Mouse (Mus musculus): ENCODE results near the gene Pxdn.

Gene Pxdn

GRCm38 (mm10) chr12:30023491-30023890, 86.1 kb downstream of the Pxdn start:
- DNase-seq (ENCODE audit: low read depth in 1 of 2, low spot score in 2 of 2) = no peak

GRCm38 (mm10) chr12:30024264-30024825, 86.9 kb downstream of the Pxdn start:
- DNase-seq (ENCODE audit: low read depth in 1 of 2, low spot score in 2 of 2) = no peak

GRCm38 (mm10) chr12:30027721-30028340, 90.4 kb downstream of the Pxdn start:
- DNase-seq (ENCODE audit: low read depth in 1 of 2, low spot score in 2 of 2) = no peak

- no peak for DNase-seq (ENCODE audit: low read depth in 1 of 2, low spot score in 2 of 2)
These were observed 91.7 kb downstream of the Pxdn start for GRCm38 (mm10) chr12:30029111-30029510.

DNA sequence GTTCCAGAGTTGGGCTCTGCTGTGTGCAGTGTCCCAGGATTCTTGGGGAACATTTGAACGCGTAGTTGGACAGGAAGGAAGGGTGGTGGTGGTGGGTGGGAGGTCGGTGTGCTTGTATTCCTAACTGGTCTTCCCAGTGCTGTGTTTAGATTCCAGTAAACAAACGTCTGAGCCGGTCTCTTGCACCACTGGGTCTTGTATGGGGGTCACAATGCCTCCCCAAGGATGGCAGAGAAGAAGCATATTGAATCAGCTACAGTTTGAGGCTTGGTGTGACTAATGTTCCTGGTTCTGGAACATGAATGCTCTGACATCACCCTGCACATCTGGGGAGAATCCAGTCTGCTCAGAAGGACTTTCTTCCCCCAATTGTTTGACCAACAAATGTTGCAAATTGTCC, 93.2 kb downstream of the Pxdn start:
- no peak for DNase-seq (ENCODE audit: low read depth in 1 of 2, low spot score in 2 of 2)

DNA sequence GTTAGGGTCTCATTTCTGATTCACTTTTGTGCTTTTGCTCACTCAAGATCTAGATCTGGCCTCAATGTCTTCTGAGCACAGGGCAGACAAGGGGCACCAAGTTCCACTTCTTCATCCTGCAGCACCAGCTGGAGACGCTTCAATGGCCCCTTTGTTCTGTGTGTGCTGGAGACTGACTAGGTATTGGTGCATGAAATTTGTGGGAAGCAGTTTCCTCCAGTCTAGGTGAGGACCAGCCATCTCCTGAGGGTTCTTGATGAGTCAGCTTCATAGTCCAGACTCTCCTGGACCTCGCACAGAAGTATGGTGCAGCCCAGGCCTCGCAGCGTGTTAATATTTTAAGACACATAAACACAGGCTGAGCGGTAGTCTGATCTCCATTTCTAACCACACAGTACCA, 97.3 kb downstream of the Pxdn start:
- no peak for DNase-seq (ENCODE audit: low read depth in 1 of 2, low spot score in 2 of 2)

GRCm38 (mm10) chr12:30035406-30035805, 98.0 kb downstream of the Pxdn start:
- DNase-seq (ENCODE audit: low read depth in 1 of 2, low spot score in 2 of 2) = no peak

- DNase-seq (ENCODE audit: low read depth in 1 of 2, low spot score in 2 of 2) = no peak
These were observed 98.6 kb downstream of the Pxdn start for GRCm38 (mm10) chr12:30035841-30036568.

DNA sequence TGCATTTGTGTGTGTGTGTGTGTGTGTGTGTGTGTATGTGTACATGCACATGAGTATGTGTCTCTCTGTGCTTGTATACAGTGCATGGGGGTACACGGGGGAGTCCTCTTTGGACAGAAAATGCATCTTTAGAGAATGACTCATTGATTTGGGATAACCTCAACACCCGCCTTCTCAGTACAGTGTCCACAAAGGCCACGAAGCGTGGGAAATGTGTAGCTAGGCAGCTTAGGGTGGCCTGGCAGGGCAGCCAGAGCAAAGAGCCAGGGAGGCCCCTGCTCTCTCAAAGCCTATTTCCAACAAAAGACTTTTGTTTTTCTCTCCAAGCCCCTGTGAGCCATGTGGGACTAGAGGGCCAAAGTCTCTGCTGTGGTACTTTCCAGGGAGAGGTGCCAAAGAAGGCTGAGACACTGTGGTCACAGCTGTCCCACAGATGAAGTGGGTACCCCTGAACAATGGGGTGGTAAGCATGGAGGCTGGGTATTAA, 99.2 kb downstream of the Pxdn start:
- no peak for DNase-seq (ENCODE audit: low read depth in 1 of 2, low spot score in 2 of 2)

GRCm38 (mm10) chr12:30039565-30039964, 102.2 kb downstream of the Pxdn start:
- DNase-seq (ENCODE audit: low read depth in 1 of 2, low spot score in 2 of 2) = no peak

GRCm38 (mm10) chr12:30040150-30040549, 102.7 kb downstream of the Pxdn start:
- no peak for DNase-seq (ENCODE audit: low read depth in 1 of 2, low spot score in 2 of 2)

- DNase-seq (ENCODE audit: low read depth in 1 of 2, low spot score in 2 of 2) = no peak
These were observed 111.4 kb downstream of the Pxdn start for GRCm38 (mm10) chr12:30048848-30049247.

GRCm38 (mm10) chr12:30049818-30050217, 112.4 kb downstream of the Pxdn start:
- DNase-seq (ENCODE audit: low read depth in 1 of 2, low spot score in 2 of 2) = no peak

- no peak for DNase-seq (ENCODE audit: low read depth in 1 of 2, low spot score in 2 of 2)
These were observed 112.8 kb downstream of the Pxdn start for GRCm38 (mm10) chr12:30050235-30050634.

DNA sequence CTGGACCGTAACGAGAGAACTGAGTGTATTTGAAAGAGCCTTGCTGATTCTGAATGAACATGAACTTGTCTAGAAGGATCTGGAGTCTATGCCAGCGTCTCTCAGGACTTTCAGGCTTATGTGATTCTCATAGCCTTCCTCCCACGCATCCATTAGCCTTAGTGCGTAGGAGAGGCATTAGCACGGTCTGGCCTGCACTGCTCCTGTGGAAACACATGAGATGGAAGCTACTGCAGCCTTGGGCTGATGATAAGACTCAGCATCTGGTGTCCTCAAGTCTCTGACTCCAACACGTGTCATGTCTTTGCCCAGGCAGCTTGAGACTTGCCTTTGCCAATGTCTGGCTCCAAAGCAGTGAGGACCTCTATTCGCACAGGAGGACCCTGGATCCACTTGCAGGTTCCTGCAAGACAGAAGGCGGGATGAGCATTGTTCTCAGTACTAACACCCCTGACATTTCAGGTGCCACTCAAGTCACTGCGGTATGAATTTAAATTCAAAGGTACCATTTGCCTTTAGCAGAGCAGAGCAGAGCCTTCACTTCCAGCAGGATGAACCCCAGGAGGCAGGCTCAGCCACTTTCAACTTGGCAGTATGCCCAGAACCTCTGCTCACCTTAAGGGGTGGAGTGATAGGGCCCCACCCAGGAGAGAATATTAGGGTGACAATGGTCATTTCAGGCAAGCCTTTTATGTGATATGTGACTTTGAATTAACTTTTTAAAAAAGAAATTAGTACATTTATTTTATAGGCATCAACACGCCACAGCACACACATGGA, 117.5 kb downstream of the Pxdn start:
- DNase-seq (ENCODE audit: low read depth in 1 of 2, low spot score in 2 of 2) = no peak

DNA sequence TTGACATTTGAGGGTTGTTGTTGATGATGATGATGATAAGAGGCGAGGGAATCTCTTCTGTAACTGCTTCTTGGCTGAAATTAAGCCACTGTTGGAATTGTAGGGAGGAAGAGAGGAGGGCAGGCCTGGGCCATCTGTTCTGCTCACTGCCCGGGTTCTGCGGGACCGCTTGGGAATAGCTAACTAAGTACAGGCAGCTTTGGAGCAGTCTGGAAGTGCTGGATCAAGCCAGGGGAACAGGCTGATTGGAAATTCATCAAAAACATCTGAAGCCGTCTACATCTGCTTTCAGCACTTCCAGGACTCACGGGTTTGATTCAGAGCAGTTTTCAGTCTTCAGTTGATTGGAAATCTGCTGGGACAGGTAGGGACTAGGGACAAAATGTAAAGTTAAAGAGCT, 120.6 kb downstream of the Pxdn start:
- no peak for DNase-seq (ENCODE audit: low read depth in 1 of 2, low spot score in 2 of 2)

DNA sequence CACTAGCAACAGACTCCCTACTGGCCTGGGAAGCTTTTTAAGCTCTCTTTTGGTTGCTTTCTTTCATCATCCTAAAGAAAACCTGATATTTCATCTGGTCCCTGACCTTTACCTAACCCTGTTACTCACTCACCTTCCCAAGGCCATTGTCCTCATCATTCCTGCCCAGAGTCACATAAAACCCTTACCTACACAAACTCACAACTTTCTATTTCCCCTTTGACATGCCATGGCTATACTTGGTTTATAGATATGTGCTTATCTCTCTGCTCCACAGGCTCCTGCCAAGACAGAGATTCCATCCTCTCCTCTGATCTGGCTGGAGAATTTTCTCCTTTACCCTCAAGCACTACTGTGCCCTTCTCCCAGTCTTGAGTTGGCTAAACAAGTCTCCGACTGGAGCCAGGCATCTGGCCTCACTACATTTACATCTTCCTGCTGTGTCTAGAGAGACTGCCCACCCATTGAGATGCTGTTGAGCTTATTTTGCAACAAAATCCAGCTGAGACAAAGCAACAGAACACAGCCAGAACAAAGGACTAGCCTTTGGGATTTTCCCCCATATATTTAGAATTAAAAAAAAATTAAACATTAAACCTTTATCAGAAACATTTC, 124.2 kb downstream of the Pxdn start:
- no peak for DNase-seq (ENCODE audit: low read depth in 1 of 2, low spot score in 2 of 2)

- no peak for DNase-seq (ENCODE audit: low read depth in 1 of 2, low spot score in 2 of 2)
These were observed 124.7 kb downstream of the Pxdn start for GRCm38 (mm10) chr12:30062118-30062505.

Measured in monocyte, adult 2 months (primary cell).